Mouse (Mus musculus) MEL (cell line): ENCODE results near the gene Prrt4. TPM values are rescaled to one million over a fixed set of nuclear protein-coding genes. Genes with fewer than 3 reads are reported as not detected.
A peak's percentile ranks its signal among the peaks of the same experiment; 100 is the strongest.

ENCODE experiments used
- DNase-seq: peaks from one replicate; pipeline ENCODE4 v3.0.0; 2011; ENCODE audit warnings: low read depth, low spot score
- H3K27ac ChIP-seq: 2 replicates; pipeline ENCODE4 v1.5.1; 2012; ENCODE audit warnings: low read depth, mild to moderate bottlenecking, control low read depth, low read length, moderate library complexity; ENCODE audit not compliant: control insufficient read depth
- H3K27me3 ChIP-seq, 2 experiments: fragments of 150-350 bp in 1 of 2; sonication (generic) in 1 of 2; 2 replicates each; pipeline ENCODE4 v1.6.1; 2012; ENCODE audit warnings: low read length in 2 of 2, mild to moderate bottlenecking in 2 of 2, improper control_type of control experiment in 1 of 2, moderate library complexity in 1 of 2; ENCODE audit not compliant: insufficient read depth in 2 of 2, control insufficient read depth in 1 of 2
- H3K36me3 ChIP-seq, 2 experiments: 2 replicates each; pipeline ENCODE4 v1.6.1; 2012 to 2014; ENCODE audit warnings: low read length in 2 of 2, improper control_type of control experiment in 1 of 2, inconsistent platforms in 1 of 2, mild to moderate bottlenecking in 1 of 2; ENCODE audit not compliant: insufficient read depth in 2 of 2, control insufficient read depth in 1 of 2
- H3K4me1 ChIP-seq, 2 experiments: fragments of 150-350 bp in 1 of 2; sonication (generic) in 1 of 2; 2 replicates each; pipeline ENCODE4 v1.6.1; 2012; ENCODE audit warnings: low read length in 2 of 2, improper control_type of control experiment in 1 of 2, mild to moderate bottlenecking in 1 of 2; ENCODE audit not compliant: insufficient read depth in 2 of 2, control insufficient read depth in 1 of 2
- H3K4me3 ChIP-seq, 2 experiments: fragments of 150-350 bp in 1 of 2; sonication (generic) in 1 of 2; 2 replicates each; pipeline ENCODE4 v1.5.1; 2012; ENCODE audit warnings: low read depth in 2 of 2, low read length in 2 of 2, mild to moderate bottlenecking in 2 of 2, moderate library complexity in 2 of 2, control low read depth in 1 of 2, improper control_type of control experiment in 1 of 2; ENCODE audit not compliant: control insufficient read depth in 1 of 2, insufficient read depth in 1 of 2
- H3K79me2 ChIP-seq: 2 replicates; pipeline ENCODE4 v1.6.1; 2012; ENCODE audit warnings: mild to moderate bottlenecking, low read length, moderate library complexity; ENCODE audit not compliant: control insufficient read depth, poor library complexity, insufficient read depth
- H3K9ac ChIP-seq: 2 replicates; pipeline ENCODE4 v1.6.1; 2012; ENCODE audit warnings: low read depth, mild to moderate bottlenecking, control low read depth, low read length, moderate library complexity; ENCODE audit not compliant: control insufficient read depth, poor library complexity, severe bottlenecking
- H3K9me3 ChIP-seq: fragments of 150-350 bp; sonication (generic); replicated peaks from 2 replicates; pipeline ENCODE4 v1.6.1; 2012; ENCODE audit warnings: mild to moderate bottlenecking, low read length, improper control_type of control experiment, moderate library complexity; ENCODE audit not compliant: insufficient read depth
- CHD1 ChIP-seq: IDR thresholded peaks from 2 replicates; pipeline ENCODE4 v1.6.1; 2012; ENCODE audit warnings: low read depth, mild to moderate bottlenecking, inconsistent platforms, low read length, improper control_type of control experiment
- EP300 ChIP-seq, 2 experiments: IDR thresholded peaks; 2 replicates each; pipeline ENCODE4 v1.6.1; 2011; ENCODE audit warnings: improper control_type of control experiment in 2 of 2, low read length in 2 of 2, low read depth in 1 of 2, mild to moderate bottlenecking in 1 of 2
- ETS1 ChIP-seq: IDR thresholded peaks from 2 replicates; pipeline ENCODE4 v1.6.1; 2012; ENCODE audit warnings: low read depth, mild to moderate bottlenecking, inconsistent platforms, low read length, improper control_type of control experiment, moderate library complexity
- GABPA ChIP-seq: IDR thresholded peaks from 2 replicates; pipeline ENCODE4 v1.6.1; 2012; ENCODE audit warnings: low read depth, mild to moderate bottlenecking, inconsistent platforms, low read length, improper control_type of control experiment, moderate library complexity
- MAZ ChIP-seq: IDR thresholded peaks from 2 replicates; pipeline ENCODE4 v1.6.1; 2012; ENCODE audit warnings: low read depth, mild to moderate bottlenecking, inconsistent platforms, low read length, improper control_type of control experiment
- MYB ChIP-seq: IDR thresholded peaks from 2 replicates; pipeline ENCODE4 v1.6.1; 2011; ENCODE audit warnings: mild to moderate bottlenecking, low read depth, low read length, improper control_type of control experiment
- NRF1 ChIP-seq: IDR thresholded peaks from 2 replicates; pipeline ENCODE4 v1.6.1; 2014; ENCODE audit warnings: low read depth, mild to moderate bottlenecking, inconsistent platforms, low read length, improper control_type of control experiment, moderate library complexity; ENCODE audit not compliant: poor library complexity, insufficient read depth, severe bottlenecking
- POLR2AphosphoS5 ChIP-seq: IDR thresholded peaks from 2 replicates; pipeline ENCODE4 v1.6.1; 2012; ENCODE audit warnings: low read depth, borderline replicate concordance, mild to moderate bottlenecking, inconsistent platforms, low read length, moderate library complexity, mixed read lengths
- RCOR1 ChIP-seq: IDR thresholded peaks from 2 replicates; pipeline ENCODE4 v1.6.1; 2012; ENCODE audit warnings: low read depth, mild to moderate bottlenecking, inconsistent platforms, low read length, improper control_type of control experiment
- SIN3A ChIP-seq: IDR thresholded peaks from 2 replicates; pipeline ENCODE4 v1.6.1; 2012; ENCODE audit warnings: low read length, improper control_type of control experiment, inconsistent platforms
- ZNF384 ChIP-seq: IDR thresholded peaks from 2 replicates; pipeline ENCODE4 v1.6.1; 2012; ENCODE audit warnings: low read depth, mild to moderate bottlenecking, inconsistent platforms, low read length, improper control_type of control experiment
- polyA plus RNA-seq, 2 experiments: library from polyadenylated mRNA; stranded (reverse) in 1 of 2; unstranded in 1 of 2; fragments of >175 nt in 1 of 2; fragments of >200 nt in 1 of 2; gene quantifications; 2 replicates each; pipeline versions ENCODE4 v1.2.1 to v1.2.4; 2012; ENCODE audit warnings: low replicate concordance in 2 of 2, low read depth in 1 of 2; ENCODE audit not compliant: insufficient read length in 2 of 2, insufficient read depth in 1 of 2, missing spikeins in 1 of 2
- total RNA-seq: library from RNA; depleted of rRNA; stranded (reverse); fragments of 300-350 nt; gene quantifications from 2 replicates; pipeline ENCODE4 v1.2.3, GENCODE M21; 2012

Prrt4 gene
- total and polyA plus RNA-seq, 3 experiments = 0.17 TPM; not detected in 2

GRCm38 (mm10) chr6:29215181-29215580 is 35.8 kb upstream of the Prrt4 start:
- Histone ChIP-seq H3K4me1 (peaks cover 5 to 27% of the 10 kb centered on the region in 2 experiments), H3K9ac (peak overlapping the region; percentile 84), H3K9me3 (no peaks in the 10 kb centered on the region), H3K27me3 (no peaks in the 10 kb centered on the region), H3K4me3 (peak overlapping the region; percentile 68 to 90), H3K36me3 (peaks cover 0 to 8% of the 10 kb centered on the region in 2 experiments; a peak in 2 of 4 replicates), H3K27ac (peak overlapping the region; percentile 18), H3K79me2 (no peaks in the 10 kb centered on the region; the same call in 1 of the 2 replicates)
- DNase-seq = no peak
- no peak for TF ChIP-seq EP300 (IDR thresholded peaks at IDR 0.05; ENCODE audit: low read depth in 1 of 2, low read length in 2 of 2)
- no peak for TF ChIP-seq NRF1

- no peaks in the 10 kb centered on the region; the same call in 1 of the 2 replicates for H3K79me2 ChIP-seq
- peaks cover 0 to 8% of the 10 kb centered on the region in 2 experiments; a peak in 2 of 4 replicates for H3K36me3 ChIP-seq
- H3K27me3 ChIP-seq = no peaks in the 10 kb centered on the region
- peak overlapping the region; percentile 68 to 90 for H3K4me3 ChIP-seq
- TF ChIP-seq MAZ (no peak), CHD1 (0 out of 2 replicates have a peak, but pooled peaks have one; percentile 31)
- no peak overlapping the region for H3K27ac ChIP-seq
- peak overlapping the region; percentile 84 for H3K9ac ChIP-seq
- H3K4me1 ChIP-seq = peaks cover 6 to 29% of the 10 kb centered on the region in 2 experiments
- DNase-seq = no peak
- H3K9me3 ChIP-seq = no peaks in the 10 kb centered on the region
Observed at GRCm38 (mm10) chr6:29214776-29215175, 35.4 kb upstream of the Prrt4 start.

DNA sequence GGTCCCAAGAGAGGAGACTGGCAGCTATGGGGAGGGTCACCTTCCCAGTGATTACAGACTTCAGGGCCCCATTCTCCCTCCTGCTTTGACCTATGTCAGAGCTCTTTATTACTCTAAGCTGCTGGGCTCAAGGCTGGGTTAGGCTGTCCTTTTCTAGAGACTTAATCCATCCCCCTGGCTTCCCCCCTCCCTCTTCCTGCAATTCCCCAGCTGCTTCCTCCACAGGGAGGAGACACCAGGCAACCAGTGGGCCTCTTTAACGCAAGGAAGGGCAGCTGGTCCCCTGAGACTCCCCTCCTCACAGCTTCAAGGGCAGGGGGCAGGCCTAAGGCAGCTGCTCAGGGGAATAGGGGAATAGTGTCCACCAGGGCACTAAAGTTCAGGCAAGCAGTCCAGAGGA is 34.9 kb upstream of the Prrt4 start:
- H3K4me1 ChIP-seq = peaks cover 7 to 29% of the 10 kb centered on the region in 2 experiments
- H3K4me3 ChIP-seq = no peak overlapping the region
- H3K36me3 ChIP-seq = peaks cover 0 to 8% of the 10 kb centered on the region in 2 experiments; a peak in 2 of 4 replicates
- no peak for DNase-seq
- H3K9ac ChIP-seq = no peak overlapping the region
- no peak for TF ChIP-seq ETS1
- no peak for TF ChIP-seq GABPA
- no peak for TF ChIP-seq MAZ
- no peak for TF ChIP-seq POLR2AphosphoS5
- TF ChIP-seq SIN3A = no peak
- TF ChIP-seq MYB = no peak
- no peak for TF ChIP-seq RCOR1
- TF ChIP-seq ZNF384 = no peak
- no peaks in the 10 kb centered on the region for H3K27me3 ChIP-seq
- no peak overlapping the region for H3K27ac ChIP-seq
- no peaks in the 10 kb centered on the region; the same call in 1 of the 2 replicates for H3K79me2 ChIP-seq
- no peaks in the 10 kb centered on the region for H3K9me3 ChIP-seq
